8 mouse cellular contexts compared by ENCODE assay signal in genomic region chr11:69803786-69804651, GRCm38 (mm10). TPM values are rescaled to one million over a fixed set of nuclear protein-coding genes. Genes with fewer than 3 reads are reported as not detected.
A peak's percentile ranks its signal among the peaks of the same experiment; 100 is the strongest.
DNase-seq lines count a peak whose midpoint lies in the region; ATAC-seq and TF ChIP-seq lines count a peak whose summit lies in the region.

No protein-coding gene starts in this region.

- WGBS in embryonic facial prominence, embryonic 10.5 days, result 1% methylated on average over 60 of the region's 60 CpGs
- WGBS in intestine, postnatal 0 days, result 1% methylated on average over 60 of the region's 60 CpGs
- 2% methylated on average over 55 of the region's 60 CpGs for WGBS in limb, embryonic 14.5 days
- 2% methylated on average over 60 of the region's 60 CpGs for WGBS in midbrain, embryonic 14.5 days
- 1% methylated on average over 60 of the region's 60 CpGs for WGBS in small intestine, adult 2 months

- peak overlapping the region; percentile 46 for H3K9ac ChIP-seq in intestine, postnatal 0 days (ENCODE audit: low read depth, low read length)
- H3K9ac ChIP-seq in limb, embryonic 14.5 days (ENCODE audit: low read depth, low read length, severe bottlenecking), result peak overlapping the region; percentile 44
- peak overlapping the region; percentile 62 for H3K9ac ChIP-seq in midbrain, embryonic 14.5 days (replicated peaks; ENCODE audit: low read length)

- no peak for TF ChIP-seq POLR2A in limb, embryonic 14.5 days (IDR thresholded peaks at IDR 0.05; ENCODE audit: borderline replicate concordance, extremely low read depth, insufficient read depth, insufficient read length)
- TF ChIP-seq POLR2A in small intestine, adult 2 months (IDR thresholded peaks at IDR 0.05; ENCODE audit: low read depth, low read length), result peak; percentile 14; the same call in 1 of the 2 replicates

- no peaks in the 10 kb centered on the region for H3K36me3 ChIP-seq in embryonic facial prominence, embryonic 10.5 days (replicated peaks)
- H3K36me3 ChIP-seq in intestine, postnatal 0 days (ENCODE audit: control insufficient read depth, insufficient read depth), result no peaks in the 10 kb centered on the region
- no peaks in the 10 kb centered on the region for H3K36me3 ChIP-seq in limb, embryonic 14.5 days (ENCODE audit: control insufficient read depth, insufficient read depth, low read length)
- no peaks in the 10 kb centered on the region for H3K36me3 ChIP-seq in midbrain, embryonic 14.5 days (ENCODE audit: control insufficient read depth, insufficient read depth, low read length)
- H3K36me3 ChIP-seq in small intestine, adult 2 months (ENCODE audit: control insufficient read depth, insufficient read depth, low read length), result no peaks in the 10 kb centered on the region

- peak overlapping the region; percentile 67 for H3K4me3 ChIP-seq in embryonic facial prominence, embryonic 10.5 days
- H3K4me3 ChIP-seq in intestine, postnatal 0 days (ENCODE audit: low read depth, low read length), result peak overlapping the region; percentile 55
- peak overlapping the region; percentile 61 for H3K4me3 ChIP-seq in limb, embryonic 14.5 days (replicated peaks; ENCODE audit: low read length)
- H3K4me3 ChIP-seq in midbrain, embryonic 14.5 days (replicated peaks; ENCODE audit: low read depth, low read length), result peak overlapping the region; percentile 59
- peak overlapping the region; percentile 64 for H3K4me3 ChIP-seq in small intestine, adult 2 months (ENCODE audit: low read depth, low read length)

- peaks cover 85% of the 10 kb centered on the region for H3K27me3 ChIP-seq in embryonic facial prominence, embryonic 10.5 days (replicated peaks; ENCODE audit: low read depth, poor library complexity, severe bottlenecking)
- H3K27me3 ChIP-seq in intestine, postnatal 0 days (replicated peaks; ENCODE audit: control insufficient read depth, insufficient read depth, low read length), result peaks cover 13% of the 10 kb centered on the region; the same call in 1 of the 2 replicates
- H3K27me3 ChIP-seq in limb, embryonic 14.5 days (ENCODE audit: control insufficient read depth, insufficient read depth, low read length), result peaks cover 47% of the 10 kb centered on the region
- peaks cover 24% of the 10 kb centered on the region for H3K27me3 ChIP-seq in midbrain, embryonic 14.5 days (ENCODE audit: control insufficient read depth, insufficient read depth, low read length)
- 0 out of 2 replicates have a peak, but pooled peaks cover 4% of the 10 kb centered on the region for H3K27me3 ChIP-seq in small intestine, adult 2 months (ENCODE audit: control insufficient read depth, insufficient read depth, low read length)

- H3K27ac ChIP-seq in embryonic facial prominence, embryonic 10.5 days (replicated peaks), result peak overlapping the region; percentile 31
- H3K27ac ChIP-seq in intestine, postnatal 0 days (ENCODE audit: low read depth, low read length), result peak overlapping the region; percentile 55
- H3K27ac ChIP-seq in limb, embryonic 14.5 days (replicated peaks; ENCODE audit: low read depth, low read length), result no peak overlapping the region
- H3K27ac ChIP-seq in midbrain, embryonic 14.5 days (replicated peaks; ENCODE audit: low read depth, low read length), result peak overlapping the region; percentile 69; the same call in 1 of the 2 replicates
- peak overlapping the region; percentile 77 for H3K27ac ChIP-seq in small intestine, adult 2 months (ENCODE audit: insufficient read depth, low read depth, low read length)

- peak overlapping the region; percentile 90 for H3K4me2 ChIP-seq in intestine, postnatal 0 days (replicated peaks; ENCODE audit: low read depth)
- peak overlapping the region; percentile 94 for H3K4me2 ChIP-seq in limb, embryonic 14.5 days (replicated peaks; ENCODE audit: low read depth, low read length, severe bottlenecking)
- H3K4me2 ChIP-seq in midbrain, embryonic 14.5 days (ENCODE audit: low read length), result peak overlapping the region; percentile 97

- ATAC-seq in intestine, postnatal 0 days, result peak; percentile 85
- peak; percentile 38; the same call in 1 of the 2 replicates for ATAC-seq in limb, embryonic 14.5 days (ENCODE audit: low FRiP score, low read depth)
- peak; percentile 29; the same call in 1 of the 2 replicates for ATAC-seq in midbrain, embryonic 14.5 days (ENCODE audit: low FRiP score, low TSS enrichment)

- H3K9me3 ChIP-seq in embryonic facial prominence, embryonic 10.5 days, result no peaks in the 10 kb centered on the region; the same call in 1 of the 2 replicates
- H3K9me3 ChIP-seq in intestine, postnatal 0 days (ENCODE audit: control insufficient read depth), result no peaks in the 10 kb centered on the region
- no peaks in the 10 kb centered on the region for H3K9me3 ChIP-seq in limb, embryonic 14.5 days (ENCODE audit: control insufficient read depth, low read length)
- no peaks in the 10 kb centered on the region for H3K9me3 ChIP-seq in midbrain, embryonic 14.5 days (ENCODE audit: control insufficient read depth, low read length)

- DNase-seq in cerebellum, adult 8-10 months, result peak; percentile 44
- DNase-seq in cerebellum, adult 11-12 months, result no peak
- peak; percentile 84 for DNase-seq in embryonic facial prominence, embryonic 10.5 days (ENCODE audit: low spot score)
- peak; percentile 98 for DNase-seq in heart, adult 11 months
- DNase-seq in limb, embryonic 14.5 days (ENCODE audit: low spot score), result peak; percentile 74
- DNase-seq in midbrain, embryonic 14.5 days, result peak; percentile 89

- H3K4me1 ChIP-seq in embryonic facial prominence, embryonic 10.5 days, result peaks cover 61% of the 10 kb centered on the region
- H3K4me1 ChIP-seq in intestine, postnatal 0 days (replicated peaks; ENCODE audit: control insufficient read depth, insufficient read depth, low read length), result peaks cover 13% of the 10 kb centered on the region; the same call in 1 of the 2 replicates
- peaks cover 53% of the 10 kb centered on the region for H3K4me1 ChIP-seq in limb, embryonic 14.5 days (ENCODE audit: control insufficient read depth, insufficient read depth, low read length)
- H3K4me1 ChIP-seq in midbrain, embryonic 14.5 days (ENCODE audit: control insufficient read depth, insufficient read depth, low read length), result peaks cover 47% of the 10 kb centered on the region
- peaks cover 19% of the 10 kb centered on the region for H3K4me1 ChIP-seq in small intestine, adult 2 months (ENCODE audit: control insufficient read depth, insufficient read depth, insufficient read length, low read length)

- TF ChIP-seq CTCF in intestine, postnatal 0 days (IDR thresholded peaks at IDR 0.05; ENCODE audit: low read depth), result peak; percentile 94
- peak; percentile 64 for TF ChIP-seq CTCF in small intestine, adult 2 months (IDR thresholded peaks at IDR 0.05; ENCODE audit: extremely low read depth, insufficient read length, insufficient replicate concordance, low read depth, low read length)

RNA-seq across cellular contexts. Expression of gene Tmem102, which starts 1.4 kb away (rescaled TPM):
- polyA plus RNA-seq in embryonic facial prominence, embryonic 10.5 days (2016; fragmentation: Nextera tagmentation; extraction: Ambion mirVana), result 2.1 and 2.7 TPM in 2 replicates
- polyA plus RNA-seq in intestine, postnatal 0 days (2015; fragmentation: Nextera tagmentation; extraction: Ambion mirVana), result 58.0 and 59.4 TPM in 2 replicates
- 1.8 TPM in 2 replicates for polyA plus RNA-seq in limb, embryonic 14.5 days (2012; rRNA removed)
- 5.4 and 5.9 TPM in 2 replicates for polyA plus RNA-seq in limb, embryonic 14.5 days (2014; fragmentation: Nextera tagmentation; extraction: Ambion mirVana)
- polyA plus RNA-seq in midbrain, embryonic 14.5 days (2014; fragmentation: Nextera tagmentation; extraction: Ambion mirVana), result 0.58 and 0.82 TPM in 2 replicates
- 30.5 and 63.0 TPM in 2 replicates for polyA plus RNA-seq in small intestine, adult 2 months (2012; rRNA removed)

RNA-seq across cellular contexts. Expression of gene Fgf11, which starts 2.4 kb away (rescaled TPM):
- polyA plus RNA-seq in embryonic facial prominence, embryonic 10.5 days (2016; fragmentation: Nextera tagmentation; extraction: Ambion mirVana), result 0.91 and 0.93 TPM in 2 replicates
- 0.18 and 0.38 TPM in 2 replicates for polyA plus RNA-seq in intestine, postnatal 0 days (2015; fragmentation: Nextera tagmentation; extraction: Ambion mirVana)
- 17.2 and 17.5 TPM in 2 replicates for polyA plus RNA-seq in limb, embryonic 14.5 days (2012; rRNA removed)
- 2.2 and 3.4 TPM in 2 replicates for polyA plus RNA-seq in limb, embryonic 14.5 days (2014; fragmentation: Nextera tagmentation; extraction: Ambion mirVana)
- 3.2 and 3.6 TPM in 2 replicates for polyA plus RNA-seq in midbrain, embryonic 14.5 days (2014; fragmentation: Nextera tagmentation; extraction: Ambion mirVana)
- polyA plus RNA-seq in small intestine, adult 2 months (2012; rRNA removed), result 3.6 and 4.8 TPM in 2 replicates

RNA-seq across cellular contexts. Expression of gene Chrnb1, which starts 8.3 kb away (rescaled TPM):
- 1.4 and 2.3 TPM in 2 replicates for polyA plus RNA-seq in embryonic facial prominence, embryonic 10.5 days (2016; fragmentation: Nextera tagmentation; extraction: Ambion mirVana)
- polyA plus RNA-seq in intestine, postnatal 0 days (2015; fragmentation: Nextera tagmentation; extraction: Ambion mirVana), result 2.4 and 2.8 TPM in 2 replicates
- polyA plus RNA-seq in limb, embryonic 14.5 days (2012; rRNA removed), result 69.4 and 81.0 TPM in 2 replicates
- 14.1 and 19.0 TPM in 2 replicates for polyA plus RNA-seq in limb, embryonic 14.5 days (2014; fragmentation: Nextera tagmentation; extraction: Ambion mirVana)
- polyA plus RNA-seq in midbrain, embryonic 14.5 days (2014; fragmentation: Nextera tagmentation; extraction: Ambion mirVana), result 0.80 and 1.3 TPM in 2 replicates
- polyA plus RNA-seq in small intestine, adult 2 months (2012; rRNA removed), result 5.5 and 8.7 TPM in 2 replicates

RNA-seq across cellular contexts. Expression of gene Gm39566, which starts 11.1 kb away (rescaled TPM):
- not detected in 2 replicates for polyA plus RNA-seq in embryonic facial prominence, embryonic 10.5 days (2016; fragmentation: Nextera tagmentation; extraction: Ambion mirVana)
- polyA plus RNA-seq in intestine, postnatal 0 days (2015; fragmentation: Nextera tagmentation; extraction: Ambion mirVana), result not detected in 2 replicates
- not detected in 2 replicates for polyA plus RNA-seq in limb, embryonic 14.5 days (2012; rRNA removed)
- not detected in 2 replicates for polyA plus RNA-seq in limb, embryonic 14.5 days (2014; fragmentation: Nextera tagmentation; extraction: Ambion mirVana)
- not detected in 2 replicates for polyA plus RNA-seq in midbrain, embryonic 14.5 days (2014; fragmentation: Nextera tagmentation; extraction: Ambion mirVana)
- polyA plus RNA-seq in small intestine, adult 2 months (2012; rRNA removed), result not detected in 2 replicates

RNA-seq across cellular contexts. Expression of gene Spem2, which starts 14.2 kb away (rescaled TPM):
- polyA plus RNA-seq in embryonic facial prominence, embryonic 10.5 days (2016; fragmentation: Nextera tagmentation; extraction: Ambion mirVana), result not detected in 2 replicates
- polyA plus RNA-seq in intestine, postnatal 0 days (2015; fragmentation: Nextera tagmentation; extraction: Ambion mirVana), result 0.07 TPM in 1 of 2 replicates, not detected in the other
- polyA plus RNA-seq in limb, embryonic 14.5 days (2012; rRNA removed), result not detected in 2 replicates
- not detected in 2 replicates for polyA plus RNA-seq in limb, embryonic 14.5 days (2014; fragmentation: Nextera tagmentation; extraction: Ambion mirVana)
- polyA plus RNA-seq in midbrain, embryonic 14.5 days (2014; fragmentation: Nextera tagmentation; extraction: Ambion mirVana), result not detected in 2 replicates
- polyA plus RNA-seq in small intestine, adult 2 months (2012; rRNA removed), result not detected in 2 replicates

Comparison
In these comparisons a context has a peak if more than half of its experiments do, and no peak if none do; other contexts are left out.
1. ATAC-seq: peak in every context shown above with its lines; median percentile 85 in intestine, postnatal 0 days; 38 in limb, embryonic 14.5 days; 29 in midbrain, embryonic 14.5 days.